Comparison of ENCODE assay signal across 8 mouse cellular contexts in genomic region chr6:31597136-31597460, GRCm38 (mm10). TPM values are rescaled to one million over a fixed set of nuclear protein-coding genes. Genes with fewer than 3 reads are reported as not detected.
DNase-seq lines count a peak whose midpoint lies in the region; ATAC-seq and TF ChIP-seq lines count a peak whose summit lies in the region.

No protein-coding gene starts in this region.

- TF ChIP-seq EP300 in heart, adult 2 months (IDR thresholded peaks at IDR 0.05; ENCODE audit: insufficient read depth, low read depth, low read length), result no peak

- peak overlapping the region; percentile 73 for H3K27ac ChIP-seq in heart, adult 2 months
- peak overlapping the region; percentile 89 for H3K27ac ChIP-seq in lung, embryonic 15.5 days
- H3K27ac ChIP-seq in intestine, postnatal 0 days (ENCODE audit: low read depth, low read length), result no peak overlapping the region; the same call in 1 of the 2 replicates
- H3K27ac ChIP-seq in stomach, embryonic 14.5 days (ENCODE audit: low read length), result peak overlapping the region; percentile 39

- TF ChIP-seq CTCF in heart, adult 2 months (IDR thresholded peaks at IDR 0.05), result no peak
- no peak for TF ChIP-seq CTCF in intestine, postnatal 0 days (IDR thresholded peaks at IDR 0.05; ENCODE audit: low read depth)

- H3K4me2 ChIP-seq in lung, embryonic 15.5 days, result peak overlapping the region; percentile 14; the same call in 1 of the 2 replicates
- H3K4me2 ChIP-seq in intestine, postnatal 0 days (replicated peaks; ENCODE audit: low read depth), result no peak overlapping the region
- no peak overlapping the region for H3K4me2 ChIP-seq in stomach, embryonic 14.5 days (replicated peaks; ENCODE audit: low read depth, low read length)

- 43% methylated on average over 4 of the region's 4 CpGs for WGBS in heart, adult 2 months
- WGBS in lung, embryonic 15.5 days, result 14% methylated on average over 4 of the region's 4 CpGs
- WGBS in intestine, postnatal 0 days, result 35% methylated on average over 4 of the region's 4 CpGs
- 25% methylated on average over 4 of the region's 4 CpGs for whole genome bisulfite sequencing in stomach, embryonic 14.5 days

- H3K4me3 ChIP-seq in heart, adult 2 months, result no peak overlapping the region
- H3K4me3 ChIP-seq in lung, embryonic 15.5 days, result no peak overlapping the region
- no peak overlapping the region for H3K4me3 ChIP-seq in intestine, postnatal 0 days (ENCODE audit: low read depth, low read length)
- H3K4me3 ChIP-seq in stomach, embryonic 14.5 days (ENCODE audit: low read depth, low read length), result no peak overlapping the region

- no peaks in the 10 kb centered on the region for H3K9me3 ChIP-seq in lung, embryonic 15.5 days
- no peaks in the 10 kb centered on the region for H3K9me3 ChIP-seq in intestine, postnatal 0 days (ENCODE audit: control insufficient read depth)
- no peaks in the 10 kb centered on the region for H3K9me3 ChIP-seq in stomach, embryonic 14.5 days (ENCODE audit: control insufficient read depth, low read depth, low read length)

- no peaks in the 10 kb centered on the region for H3K79me2 ChIP-seq in heart, adult 2 months (replicated peaks; ENCODE audit: control insufficient read depth, insufficient read depth, low read length)

- TF ChIP-seq POLR2A in heart, adult 2 months (IDR thresholded peaks at IDR 0.05; ENCODE audit: insufficient read depth, low read depth, low read length), result no peak

- no peaks in the 10 kb centered on the region for H3K27me3 ChIP-seq in heart, adult 2 months (ENCODE audit: control insufficient read depth, insufficient read depth, low read length)
- H3K27me3 ChIP-seq in lung, embryonic 15.5 days, result no peaks in the 10 kb centered on the region
- H3K27me3 ChIP-seq in intestine, postnatal 0 days (replicated peaks; ENCODE audit: control insufficient read depth, insufficient read depth, low read length), result no peaks in the 10 kb centered on the region
- H3K27me3 ChIP-seq in stomach, embryonic 14.5 days (ENCODE audit: control insufficient read depth, insufficient read depth, low read length), result no peaks in the 10 kb centered on the region

- H3K9ac ChIP-seq in heart, adult 2 months (ENCODE audit: low read depth, low read length), result peak overlapping the region; percentile 46; the same call in 1 of the 2 replicates
- no peak overlapping the region for H3K9ac ChIP-seq in lung, embryonic 15.5 days
- no peak overlapping the region for H3K9ac ChIP-seq in intestine, postnatal 0 days (ENCODE audit: low read depth, low read length)
- H3K9ac ChIP-seq in stomach, embryonic 14.5 days (replicated peaks; ENCODE audit: low read depth, low read length), result no peak overlapping the region

- no peak for DNase-seq in heart, adult 2 months
- DNase-seq in heart, adult 8-10 months (ENCODE audit: low spot score), result no peak
- DNase-seq in lung, postnatal 10 days, result no peak
- DNase-seq in thymus, postnatal 10 days (ENCODE audit: low spot score in 2 of 2), result no peak
- no peak for DNase-seq in right cerebral cortex, postnatal 14 days

- ATAC-seq in lung, embryonic 15.5 days (ENCODE audit: borderline replicate concordance, extremely low read depth, low FRiP score, low TSS enrichment), result no peak
- peak; percentile 10; the same call in 1 of the 2 replicates for ATAC-seq in intestine, postnatal 0 days
- ATAC-seq in stomach, embryonic 14.5 days (ENCODE audit: insufficient number of reproducible peaks, insufficient read depth, low FRiP score, low read depth), result no peak

- intact Hi-C loops in heart, adult 2 months (cut with DNase I), result no loop called here

- no peaks in the 10 kb centered on the region; the same call in 1 of the 2 replicates for H3K36me3 ChIP-seq in heart, adult 2 months (ENCODE audit: control insufficient read depth, insufficient read depth, low read length)
- no peaks in the 10 kb centered on the region for H3K36me3 ChIP-seq in lung, embryonic 15.5 days
- H3K36me3 ChIP-seq in intestine, postnatal 0 days (ENCODE audit: control insufficient read depth, insufficient read depth), result no peaks in the 10 kb centered on the region
- H3K36me3 ChIP-seq in stomach, embryonic 14.5 days (ENCODE audit: control insufficient read depth, insufficient read depth, low read length), result no peaks in the 10 kb centered on the region

- H3K4me1 ChIP-seq in heart, adult 2 months (ENCODE audit: control insufficient read depth, insufficient read depth, low read length), result peaks cover 32% of the 10 kb centered on the region
- H3K4me1 ChIP-seq in lung, embryonic 15.5 days, result peaks cover 69% of the 10 kb centered on the region
- peaks cover 4% of the 10 kb centered on the region; the same call in 1 of the 2 replicates for H3K4me1 ChIP-seq in intestine, postnatal 0 days (replicated peaks; ENCODE audit: control insufficient read depth, insufficient read depth, low read length)
- H3K4me1 ChIP-seq in stomach, embryonic 14.5 days (ENCODE audit: control insufficient read depth, insufficient read depth, low read length), result peaks cover 18% of the 10 kb centered on the region

RNA-seq across cellular contexts. Expression of gene Podxl, which starts 33.3 kb away (rescaled TPM):
- 10 to 100 TPM; 71.6 to 90.9 TPM for total RNA-seq in heart, adult 2 months (2021)
- polyA plus RNA-seq in heart, adult 2 months (2012; rRNA removed), result 53.8 and 99.2 TPM in 2 replicates
- total RNA-seq in heart, adult 8-10 months (2022), result 10 to 100 TPM; 75.2 to 81.7 (median 75.7) TPM
- polyA plus RNA-seq in lung, embryonic 15.5 days (2015; fragmentation: Nextera tagmentation; extraction: Ambion mirVana), result 33.6 and 37.0 TPM in 2 replicates
- polyA plus RNA-seq in intestine, postnatal 0 days (2015; fragmentation: Nextera tagmentation; extraction: Ambion mirVana), result 27.9 and 29.0 TPM in 2 replicates
- polyA plus RNA-seq in stomach, embryonic 14.5 days (2014; fragmentation: Nextera tagmentation; extraction: Ambion mirVana), result 20.8 and 23.6 TPM in 2 replicates
